Mouse (Mus musculus) limb, embryonic 14.5 days (tissue): Measurements from ENCODE around the gene C87436. TPM values are rescaled to one million over a fixed set of nuclear protein-coding genes. Genes with fewer than 3 reads are reported as not detected.

Source experiments
- ATAC-seq: fragments of 200-750 bp; cut with Nextera tagmentation; 2 replicates; pipeline ENCODE4 v1.8.0; 2017; ENCODE audit warnings: low read depth, moderate number of reproducible peaks, moderate TSS enrichment; ENCODE audit not compliant: low FRiP score
- DNase-seq: peaks from one replicate; pipeline ENCODE4 v3.0.0-alpha.2; 2015; ENCODE audit warnings: low spot score
- H3K27ac ChIP-seq: fragments of 300-500 bp; sonication (generic); replicated peaks from 2 replicates; pipeline ENCODE4 v1.5.1; 2014; ENCODE audit warnings: low read depth, mild to moderate bottlenecking, low read length, moderate library complexity, mixed read lengths
- H3K27me3 ChIP-seq: fragments of 300-500 bp; sonication (generic); 2 replicates; pipeline ENCODE4 v1.6.1; 2014; ENCODE audit warnings: low read length, mixed read lengths; ENCODE audit not compliant: control insufficient read depth, insufficient read depth
- H3K36me3 ChIP-seq: fragments of 300-500 bp; sonication (generic); 2 replicates; pipeline ENCODE4 v1.6.1; 2014; ENCODE audit warnings: mild to moderate bottlenecking, low read length, moderate library complexity, mixed read lengths; ENCODE audit not compliant: control insufficient read depth, insufficient read depth
- H3K4me1 ChIP-seq: fragments of 300-500 bp; sonication (generic); 2 replicates; pipeline ENCODE4 v1.6.1; 2014; ENCODE audit warnings: antibody characterized with exemption, low read length, mixed read lengths; ENCODE audit not compliant: control insufficient read depth, insufficient read depth
- H3K4me2 ChIP-seq: fragments of 300-500 bp; sonication (generic); replicated peaks from 2 replicates; pipeline ENCODE4 v1.6.1; 2014; ENCODE audit warnings: low read depth, mild to moderate bottlenecking, low read length, moderate library complexity; ENCODE audit not compliant: severe bottlenecking
- H3K4me3 ChIP-seq: fragments of 300-500 bp; sonication (generic); replicated peaks from 2 replicates; pipeline ENCODE4 v1.5.1; 2014; ENCODE audit warnings: low read length
- H3K9ac ChIP-seq: fragments of 300-500 bp; sonication (generic); 2 replicates; pipeline ENCODE4 v1.6.1; 2014; ENCODE audit warnings: mild to moderate bottlenecking, low read depth, low read length, moderate library complexity; ENCODE audit not compliant: severe bottlenecking
- H3K9me3 ChIP-seq: fragments of 300-500 bp; sonication (generic); 2 replicates; pipeline ENCODE4 v1.6.1; 2016; ENCODE audit warnings: low read length; ENCODE audit not compliant: control insufficient read depth
- POLR2A ChIP-seq: fragments of 200-500 bp; IDR thresholded peaks from 2 replicates; pipeline ENCODE4 v1.8.0; 2012; ENCODE audit warnings: inconsistent platforms, mild to moderate bottlenecking, moderate library complexity, borderline replicate concordance; ENCODE audit not compliant: insufficient read depth, insufficient read length; ENCODE audit errors: extremely low read depth
- WGBS: fragments of 180-500 bp; shearing (Covaris S2); extraction: QIAGEN DNeasy Blood & Tissue Kit; methylation state at CpG from one replicate; pipeline ENCODE4 v1.1.7; 2014; 5-methylcytosine and 5-hydroxymethylcytosine counted together
- polyA plus RNA-seq, 2 experiments: library from polyadenylated mRNA; depleted of rRNA in 1 of 2; stranded (reverse) in 1 of 2; unstranded in 1 of 2; fragments of >200 nt; fragmentation: Nextera tagmentation in 1 of 2; extraction: Ambion mirVana in 1 of 2; gene quantifications; 2 replicates each; pipeline versions ENCODE4 v1.2.1 to v1.2.3; 2012 to 2014

C87436 gene
- polyA plus RNA-seq, 2 experiments: 19.1 to 20.6 TPM

- no peaks in the 10 kb centered on the region for H3K9me3 ChIP-seq
- ATAC-seq (no peak), DNase-seq (no peak)
- WGBS: 75% methylated on average over 2 of the region's 2 CpGs
- no peak overlapping the region for H3K4me3 ChIP-seq
- peaks cover 19% of the 10 kb centered on the region for H3K4me1 ChIP-seq
- no peaks in the 10 kb centered on the region for H3K36me3 ChIP-seq
- H3K9ac ChIP-seq: no peak overlapping the region
- no peak overlapping the region for H3K27ac ChIP-seq
- no peak for TF ChIP-seq POLR2A
- H3K4me2 ChIP-seq: no peak overlapping the region
- H3K27me3 ChIP-seq: no peaks in the 10 kb centered on the region
Measured at GRCm38 (mm10) chr6:86399995-86400394, 38.2 kb upstream of the C87436 start.

- Histone ChIP-seq H3K9me3 (no peaks in the 10 kb centered on the region), H3K36me3 (no peaks in the 10 kb centered on the region), H3K4me3 (peak overlapping the region; percentile 16), H3K4me1 (peaks cover 9% of the 10 kb centered on the region), H3K27me3 (no peaks in the 10 kb centered on the region), H3K9ac (peak overlapping the region; percentile 9; the same call in 1 of the 2 replicates), H3K4me2 (peak overlapping the region; percentile 39), H3K27ac (no peak overlapping the region)
- 5% methylated on average over 9 of the region's 9 CpGs for WGBS
- DNase-seq (peak; percentile 89), ATAC-seq (no peak)
- TF ChIP-seq POLR2A: no peak
Measured at GRCm38 (mm10) chr6:86400972-86401371, 37.2 kb upstream of the C87436 start.

- Histone ChIP-seq H3K4me1 (peaks cover 14% of the 10 kb centered on the region), H3K4me3 (peak overlapping the region; percentile 67), H3K4me2 (peak overlapping the region; percentile 41), H3K27ac (no peak overlapping the region), H3K36me3 (peaks cover 12% of the 10 kb centered on the region; the same call in 1 of the 2 replicates), H3K27me3 (no peaks in the 10 kb centered on the region), H3K9ac (0 out of 2 replicates have a peak overlapping the region, but pooled peaks have one; percentile 18), H3K9me3 (no peaks in the 10 kb centered on the region)
- ATAC-seq: no peak
- DNase-seq: peak; percentile 33
- TF ChIP-seq POLR2A: no peak
- 37% methylated on average over 12 of the region's 12 CpGs for WGBS
Measured at GRCm38 (mm10) chr6:86402681-86403607, 35.2 kb upstream of the C87436 start.

GRCm38 (mm10) chr6:86403728-86404099 is 34.5 kb upstream of the C87436 start:
- no peak for TF ChIP-seq POLR2A
- Histone ChIP-seq H3K9me3 (no peaks in the 10 kb centered on the region), H3K4me3 (peak overlapping the region; percentile 67), H3K27ac (peak overlapping the region; percentile 99), H3K27me3 (no peaks in the 10 kb centered on the region), H3K9ac (peak overlapping the region; percentile 98), H3K4me2 (peak overlapping the region; percentile 41), H3K36me3 (peaks cover 12% of the 10 kb centered on the region; the same call in 1 of the 2 replicates), H3K4me1 (peaks cover 14% of the 10 kb centered on the region)
- peak; percentile 82 for ATAC-seq
- WGBS: under 1% methylated on average over 15 of the region's 15 CpGs
- peak; percentile 88 for DNase-seq

GRCm38 (mm10) chr6:86404100-86404861 is 33.9 kb upstream of the C87436 start, which contains the start of gene Tia1:
Tia1 (plus strand) TSS chr6:86404219.
- peak; percentile 95 for ATAC-seq
- TF ChIP-seq POLR2A: 0 out of 2 replicates have a peak, but pooled peaks have one; percentile 30
- Histone ChIP-seq H3K4me1 (peaks cover 14% of the 10 kb centered on the region), H3K9me3 (no peaks in the 10 kb centered on the region), H3K27me3 (no peaks in the 10 kb centered on the region), H3K36me3 (peaks cover 12% of the 10 kb centered on the region; the same call in 1 of the 2 replicates), H3K4me3 (peak within 1 kb of the TSS; percentile 67), H3K4me2 (peak within 1 kb of the TSS; percentile 59), H3K27ac (peak within 1 kb of the TSS; percentile 99), H3K9ac (peak within 1 kb of the TSS; percentile 98)
- peak; percentile 98 for DNase-seq
- under 1% methylated on average over 61 of the region's 62 CpGs for WGBS
